Mouse (Mus musculus): ENCODE results near the gene Mical1. TPM values are rescaled to one million over a fixed set of nuclear protein-coding genes. Genes with fewer than 3 reads are reported as not detected.

Gene Mical1
- polyA plus RNA-seq, 1 experiment from 2014 or later: 26.6 TPM

GRCm38 (mm10) chr10:41485778-41486177 lies 9.7 kb downstream of the Mical1 start:
- WGBS: 95% methylated on average over 16 of the region's 16 CpGs
- no peak overlapping the region for H3K4me3 ChIP-seq (ENCODE audit: low read depth, low read length)
- ATAC-seq (ENCODE audit: low FRiP score) (no peak), DNase-seq (ENCODE audit: low spot score) (no peak)
- no peaks in the 10 kb centered on the region for H3K27me3 ChIP-seq (ENCODE audit: control insufficient read depth, insufficient read depth, low read length)
- H3K4me1 ChIP-seq (replicated peaks; ENCODE audit: control insufficient read depth, insufficient read depth, low read length): 0 out of 2 replicates have a peak, but pooled peaks cover 2% of the 10 kb centered on the region
- H3K36me3 ChIP-seq (ENCODE audit: control insufficient read depth, insufficient read depth, low read length): 0 out of 2 replicates have a peak, but pooled peaks cover 7% of the 10 kb centered on the region
- no peak overlapping the region for H3K4me2 ChIP-seq (replicated peaks; ENCODE audit: low read depth, low read length)
- H3K9me3 ChIP-seq (ENCODE audit: control insufficient read depth, low read length): no peaks in the 10 kb centered on the region
- no peak overlapping the region for H3K9ac ChIP-seq (ENCODE audit: low read depth, low read length)
- no peak overlapping the region for H3K27ac ChIP-seq (ENCODE audit: low read depth, low read length)

GRCm38 (mm10) chr10:41486506-41487170 lies 10.5 kb downstream of the Mical1 start:
- 0 out of 2 replicates have a peak, but pooled peaks cover 7% of the 10 kb centered on the region for H3K36me3 ChIP-seq (ENCODE audit: control insufficient read depth, insufficient read depth, low read length)
- DNase-seq (ENCODE audit: low spot score) (no peak), ATAC-seq (ENCODE audit: low FRiP score) (no peak)
- no peak overlapping the region for H3K4me3 ChIP-seq (ENCODE audit: low read depth, low read length)
- no peak overlapping the region for H3K9ac ChIP-seq (ENCODE audit: low read depth, low read length)
- H3K9me3 ChIP-seq (ENCODE audit: control insufficient read depth, low read length): no peaks in the 10 kb centered on the region
- 89% methylated on average over 14 of the region's 14 CpGs for WGBS
- no peak overlapping the region for H3K4me2 ChIP-seq (replicated peaks; ENCODE audit: low read depth, low read length)
- no peaks in the 10 kb centered on the region for H3K27me3 ChIP-seq (ENCODE audit: control insufficient read depth, insufficient read depth, low read length)
- 0 out of 2 replicates have a peak, but pooled peaks cover 2% of the 10 kb centered on the region for H3K4me1 ChIP-seq (replicated peaks; ENCODE audit: control insufficient read depth, insufficient read depth, low read length)
- no peak overlapping the region for H3K27ac ChIP-seq (ENCODE audit: low read depth, low read length)

- WGBS: 59% methylated on average over 7 of the region's 7 CpGs
Measured at GRCm38 (mm10) chr10:41488877-41489276, 12.8 kb downstream of the Mical1 start.

GRCm38 (mm10) chr10:41489294-41489693 lies 13.2 kb downstream of the Mical1 start:
- DNase-seq (ENCODE audit: low spot score) (peak; percentile 20), ATAC-seq (ENCODE audit: low FRiP score) (no peak)
- Histone ChIP-seq H3K27me3 (ENCODE audit: control insufficient read depth, insufficient read depth, low read length) (no peaks in the 10 kb centered on the region), H3K9me3 (ENCODE audit: control insufficient read depth, low read length) (no peaks in the 10 kb centered on the region), H3K36me3 (ENCODE audit: control insufficient read depth, insufficient read depth, low read length) (0 out of 2 replicates have a peak, but pooled peaks cover 7% of the 10 kb centered on the region), H3K9ac (ENCODE audit: low read depth, low read length) (peak overlapping the region; percentile 68; the same call in 1 of the 2 replicates), H3K4me3 (ENCODE audit: low read depth, low read length) (peak overlapping the region; percentile 56), H3K4me2 (replicated peaks; ENCODE audit: low read depth, low read length) (peak overlapping the region; percentile 68), H3K27ac (ENCODE audit: low read depth, low read length) (no peak overlapping the region), H3K4me1 (replicated peaks; ENCODE audit: control insufficient read depth, insufficient read depth, low read length) (0 out of 2 replicates have a peak, but pooled peaks cover 2% of the 10 kb centered on the region)
- 23% methylated on average over 8 of the region's 8 CpGs for WGBS

More at GRCm38 (mm10) chr10:41488877-41489276, 12.8 kb downstream of the Mical1 start:
- 0 out of 2 replicates have a peak, but pooled peaks cover 7% of the 10 kb centered on the region for H3K36me3 ChIP-seq (ENCODE audit: control insufficient read depth, insufficient read depth, low read length)
- H3K4me3 ChIP-seq (ENCODE audit: low read depth, low read length): peak overlapping the region; percentile 56
- H3K27ac ChIP-seq (ENCODE audit: low read depth, low read length): no peak overlapping the region
- 0 out of 2 replicates have a peak, but pooled peaks cover 2% of the 10 kb centered on the region for H3K4me1 ChIP-seq (replicated peaks; ENCODE audit: control insufficient read depth, insufficient read depth, low read length)
- DNase-seq (ENCODE audit: low spot score) (no peak), ATAC-seq (ENCODE audit: low FRiP score) (no peak)
- H3K9me3 ChIP-seq (ENCODE audit: control insufficient read depth, low read length): no peaks in the 10 kb centered on the region
- peak overlapping the region; percentile 68 for H3K4me2 ChIP-seq (replicated peaks; ENCODE audit: low read depth, low read length)
- H3K9ac ChIP-seq (ENCODE audit: low read depth, low read length): peak overlapping the region; percentile 7; the same call in 1 of the 2 replicates
- no peaks in the 10 kb centered on the region for H3K27me3 ChIP-seq (ENCODE audit: control insufficient read depth, insufficient read depth, low read length)

- Histone ChIP-seq H3K27ac (ENCODE audit: low read depth, low read length) (no peak within 1 kb of the TSS), H3K9me3 (ENCODE audit: control insufficient read depth, low read length) (no peaks in the 10 kb centered on the region), H3K27me3 (ENCODE audit: control insufficient read depth, insufficient read depth, low read length) (no peaks in the 10 kb centered on the region), H3K4me1 (replicated peaks; ENCODE audit: control insufficient read depth, insufficient read depth, low read length) (0 out of 2 replicates have a peak, but pooled peaks cover 2% of the 10 kb centered on the region), H3K4me3 (ENCODE audit: low read depth, low read length) (peak within 1 kb of the TSS; percentile 56), H3K9ac (ENCODE audit: low read depth, low read length) (peak within 1 kb of the TSS; percentile 68), H3K4me2 (replicated peaks; ENCODE audit: low read depth, low read length) (peak within 1 kb of the TSS; percentile 68), H3K36me3 (ENCODE audit: control insufficient read depth, insufficient read depth, low read length) (0 out of 2 replicates have a peak, but pooled peaks cover 5% of the 10 kb centered on the region)
- peak; percentile 96 for DNase-seq (ENCODE audit: low spot score)
- ATAC-seq (ENCODE audit: low FRiP score): peak; percentile 97
- under 1% methylated on average over 50 of the region's 50 CpGs for WGBS
Measured at GRCm38 (mm10) chr10:41489708-41490517, 13.8 kb downstream of the Mical1 start, which contains the start of the genes Smpd2 and Ppil6. Smpd2 (minus strand) TSS chr10:41490369. Ppil6 (plus strand) TSS chr10:41490439.

- Histone ChIP-seq H3K27ac (ENCODE audit: low read depth, low read length) (no peak overlapping the region), H3K4me2 (replicated peaks; ENCODE audit: low read depth, low read length) (peak overlapping the region; percentile 68), H3K4me1 (replicated peaks; ENCODE audit: control insufficient read depth, insufficient read depth, low read length) (0 out of 2 replicates have a peak, but pooled peaks cover 2% of the 10 kb centered on the region), H3K9ac (ENCODE audit: low read depth, low read length) (peak overlapping the region; percentile 38; the same call in 1 of the 2 replicates), H3K36me3 (ENCODE audit: control insufficient read depth, insufficient read depth, low read length) (no peaks in the 10 kb centered on the region), H3K4me3 (ENCODE audit: low read depth, low read length) (peak overlapping the region; percentile 56), H3K9me3 (ENCODE audit: control insufficient read depth, low read length) (no peaks in the 10 kb centered on the region), H3K27me3 (ENCODE audit: control insufficient read depth, insufficient read depth, low read length) (no peaks in the 10 kb centered on the region)
- peak; percentile 68 for ATAC-seq (ENCODE audit: low FRiP score)
- no peak for DNase-seq (ENCODE audit: low spot score)
- whole genome bisulfite sequencing: under 1% methylated on average over 29 of the region's 29 CpGs
Measured at GRCm38 (mm10) chr10:41490518-41490873, 14.4 kb downstream of the Mical1 start.

GRCm38 (mm10) chr10:41491111-41491510 lies 15.0 kb downstream of the Mical1 start:
- Histone ChIP-seq H3K4me3 (ENCODE audit: low read depth, low read length) (no peak overlapping the region), H3K9me3 (ENCODE audit: control insufficient read depth, low read length) (no peaks in the 10 kb centered on the region), H3K27me3 (ENCODE audit: control insufficient read depth, insufficient read depth, low read length) (no peaks in the 10 kb centered on the region), H3K36me3 (ENCODE audit: control insufficient read depth, insufficient read depth, low read length) (no peaks in the 10 kb centered on the region), H3K9ac (ENCODE audit: low read depth, low read length) (no peak overlapping the region), H3K4me2 (replicated peaks; ENCODE audit: low read depth, low read length) (no peak overlapping the region), H3K27ac (ENCODE audit: low read depth, low read length) (no peak overlapping the region), H3K4me1 (replicated peaks; ENCODE audit: control insufficient read depth, insufficient read depth, low read length) (0 out of 2 replicates have a peak, but pooled peaks cover 2% of the 10 kb centered on the region)
- ATAC-seq (ENCODE audit: low FRiP score) (no peak), DNase-seq (ENCODE audit: low spot score) (no peak)
- WGBS: 59% methylated on average over 4 of the region's 4 CpGs

GRCm38 (mm10) chr10:41500941-41501340 lies 24.8 kb downstream of the Mical1 start:
- ATAC-seq (ENCODE audit: low FRiP score): no peak

More at GRCm38 (mm10) chr10:41500941-41501340, 24.8 kb downstream of the Mical1 start:
- H3K36me3 ChIP-seq (ENCODE audit: control insufficient read depth, insufficient read depth, low read length): no peaks in the 10 kb centered on the region
- DNase-seq (ENCODE audit: low spot score): no peak
- WGBS: 72% methylated on average over 4 of the region's 4 CpGs
- no peaks in the 10 kb centered on the region for H3K9me3 ChIP-seq (ENCODE audit: control insufficient read depth, low read length)
- H3K9ac ChIP-seq (ENCODE audit: low read depth, low read length): no peak overlapping the region
- H3K27me3 ChIP-seq (ENCODE audit: control insufficient read depth, insufficient read depth, low read length): no peaks in the 10 kb centered on the region
- no peak overlapping the region for H3K4me3 ChIP-seq (ENCODE audit: low read depth, low read length)
- H3K4me2 ChIP-seq (replicated peaks; ENCODE audit: low read depth, low read length): no peak overlapping the region
- H3K4me1 ChIP-seq (replicated peaks; ENCODE audit: control insufficient read depth, insufficient read depth, low read length): no peaks in the 10 kb centered on the region
- H3K27ac ChIP-seq (ENCODE audit: low read depth, low read length): no peak overlapping the region
